Mouse (Mus musculus): Measurements from ENCODE around the gene Raly. TPM values are rescaled to one million over a fixed set of nuclear protein-coding genes. Genes with fewer than 3 reads are reported as not detected.

Raly gene
- total RNA-seq (2023; ENCODE audit: inconsistent age): 166 to 179 TPM (median 172 TPM) in 4 replicates

DNA sequence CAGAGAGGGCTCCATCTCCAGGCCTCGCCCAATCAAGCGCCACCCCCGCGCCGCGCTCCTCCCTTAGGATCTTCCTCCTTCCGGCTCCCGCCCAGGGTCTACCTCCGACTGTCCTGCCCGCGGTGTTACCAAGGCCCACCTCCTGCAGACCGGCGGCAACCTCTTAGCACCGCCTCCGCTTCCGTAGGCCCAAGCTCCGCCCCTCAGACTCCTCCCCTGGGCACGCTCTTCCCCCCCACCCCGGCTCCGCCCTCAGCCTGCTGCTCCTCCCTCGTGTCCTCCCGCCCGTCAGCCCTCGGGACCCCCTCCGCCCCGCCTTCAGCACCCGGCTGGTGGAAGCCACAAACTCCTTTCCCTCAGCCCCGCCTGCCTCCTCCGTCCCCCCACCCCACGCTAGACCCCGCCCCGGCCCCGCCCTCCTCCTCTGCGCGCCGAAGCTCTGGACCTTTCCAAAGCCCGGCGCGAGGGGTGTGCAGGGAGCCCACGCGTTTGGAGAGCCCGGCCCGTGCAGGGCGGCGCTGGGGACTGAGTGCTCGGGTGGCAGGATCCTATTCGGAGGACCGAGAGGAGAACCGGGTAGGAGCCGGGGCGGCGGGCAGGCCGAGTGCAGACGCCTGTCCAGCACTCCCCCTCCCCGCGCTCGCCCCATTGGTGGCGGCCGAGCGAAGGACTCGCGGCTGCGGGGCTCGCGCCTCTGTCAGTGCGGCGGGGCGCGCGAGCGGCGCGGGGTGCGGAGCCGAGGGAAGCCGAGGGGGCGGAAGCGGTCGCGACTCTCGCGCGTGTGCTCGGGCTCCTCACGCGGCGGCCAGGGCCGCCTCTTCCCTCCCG, at the start of gene Raly, which contains the start of gene a:
TSS of gene Raly (plus strand) at position 441 of the 828 bp plus-strand sequence.
TSS of gene a (plus strand) at position 747 of the 828 bp plus-strand sequence.

DNA sequence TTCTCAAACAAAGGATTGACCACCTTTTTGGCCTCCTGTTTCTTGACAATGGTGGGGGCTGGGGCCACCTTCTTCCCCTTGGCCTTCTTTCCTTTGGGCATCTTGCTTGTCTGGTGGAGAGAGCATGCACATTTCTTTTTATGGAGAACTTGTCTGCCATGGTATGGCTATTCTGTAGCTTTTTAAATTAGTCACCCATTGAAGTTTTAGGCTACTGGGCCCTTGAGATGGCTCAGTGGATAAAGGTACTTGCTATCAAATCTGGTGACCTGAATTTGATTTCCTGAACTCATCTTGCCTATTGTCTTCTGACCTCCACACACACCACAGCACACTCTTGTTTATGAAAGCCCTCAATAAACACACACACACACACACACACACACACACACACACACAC, 21.0 kb upstream of the Raly start, which contains the start of gene Gm14214:
TSS of gene Gm14214 (minus strand) at position 101 of the 400 bp plus-strand sequence.

DNA sequence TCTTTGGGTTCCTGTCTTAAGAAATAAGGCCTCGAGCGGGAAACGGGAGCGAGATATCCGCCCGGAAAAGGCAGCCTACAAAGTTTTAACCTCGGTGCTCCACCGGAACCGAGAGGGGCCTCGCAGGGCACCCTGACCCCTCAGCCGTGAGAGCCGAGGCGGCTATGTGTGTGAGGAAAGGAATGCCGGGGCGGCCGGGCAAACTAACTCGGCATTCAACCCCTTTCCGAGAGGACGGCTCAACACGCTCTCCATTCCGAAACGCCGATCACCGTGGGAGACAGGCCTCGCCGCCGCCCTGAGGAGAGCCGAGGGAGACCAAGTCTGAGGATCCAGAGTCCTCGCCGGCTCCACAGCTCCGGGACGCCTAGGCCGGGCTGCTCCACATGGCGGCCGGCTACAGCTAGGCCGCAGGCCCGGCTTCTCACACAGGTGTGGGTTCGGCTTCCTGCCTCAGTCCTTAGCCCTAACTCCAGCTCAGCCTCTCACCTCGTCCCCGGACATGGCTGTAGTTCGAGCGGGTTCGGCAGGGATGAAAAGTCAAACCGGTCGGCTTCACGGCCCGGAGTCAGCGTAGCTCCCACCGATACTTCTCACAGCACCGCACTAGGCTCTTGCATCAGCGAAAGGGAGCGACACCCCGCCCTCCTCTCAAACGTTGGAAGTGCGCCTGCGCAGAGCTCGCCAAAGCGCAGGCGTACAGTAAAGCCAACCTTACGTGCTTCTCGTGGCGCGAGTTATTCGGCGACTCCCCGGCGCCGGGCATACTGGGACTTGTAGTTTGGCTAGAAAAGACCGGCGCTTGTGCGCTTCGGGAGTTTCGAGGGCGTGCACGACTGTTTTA, 101.5 kb downstream of the Raly start, which contains the start of gene Eif2s2:
TSS of gene Eif2s2 (minus strand) at position 735 of the 844 bp plus-strand sequence.

Other genes with a start within 250 kb of the Raly start
- 0.80 to 3.1 TPM (median 2.2 TPM) in 4 replicates for gene 1700003F12Rik, start 244.0 kb upstream of the Raly start, total RNA-seq (2023; ENCODE audit: inconsistent age)
- gene Actl10, start 239.3 kb upstream of the Raly start, total RNA-seq (2023; ENCODE audit: inconsistent age): 0.45 to 1.5 TPM (median 1.0 TPM) in 4 replicates
- gene Necab3, start 232.2 kb upstream of the Raly start, total RNA-seq (2023; ENCODE audit: inconsistent age): 0.39 to 2.3 TPM (median 0.87 TPM) in 3 of 4 replicates, not detected in the other
- 5.1 to 6.9 TPM (median 6.4 TPM) in 4 replicates for gene E2f1, start 221.2 kb upstream of the Raly start, total RNA-seq (2023; ENCODE audit: inconsistent age)
- gene Pxmp4, start 187.4 kb upstream of the Raly start, total RNA-seq (2023; ENCODE audit: inconsistent age): 6.9 to 9.6 TPM (median 8.2 TPM) in 4 replicates
- gene Zfp341, start 177.8 kb upstream of the Raly start, total RNA-seq (2023; ENCODE audit: inconsistent age): 7.2 to 8.6 TPM (median 8.1 TPM) in 4 replicates
- not detected in 4 replicates for gene 4930519P11Rik, start 177.7 kb upstream of the Raly start, total RNA-seq (2023; ENCODE audit: inconsistent age)
- gene Chmp4b, start 139.4 kb upstream of the Raly start, total RNA-seq (2023; ENCODE audit: inconsistent age): 112 to 130 TPM (median 119 TPM) in 4 replicates
- not detected in 4 replicates for gene Gm14214, start 21.1 kb upstream of the Raly start, total RNA-seq (2023; ENCODE audit: inconsistent age)
- not detected in 4 replicates for gene a, start 306 bp downstream of the Raly start, total RNA-seq (2023; ENCODE audit: inconsistent age)
- gene Eif2s2, start 101.8 kb downstream of the Raly start, total RNA-seq (2023; ENCODE audit: inconsistent age): 82.7 to 97.6 TPM (median 91.7 TPM) in 4 replicates
- gene Gm14226, start 227.2 kb downstream of the Raly start, total RNA-seq (2023; ENCODE audit: inconsistent age): not detected in 4 replicates